Mouse (Mus musculus) ES-E14 (cell line): ENCODE measurements around the gene Tmem127. TPM values are rescaled to one million over a fixed set of nuclear protein-coding genes. Genes with fewer than 3 reads are reported as not detected.

Experiments
- DNase-seq: peaks from one replicate; pipeline ENCODE4 v3.0.0-alpha.2; 2013; ENCODE audit warnings: low read depth, low spot score
- H3K27ac ChIP-seq: 2 replicates; pipeline ENCODE4 v1.5.1; 2012; ENCODE audit warnings: low read depth, mild to moderate bottlenecking, low read length, moderate library complexity, mixed read lengths; ENCODE audit not compliant: poor library complexity, insufficient read depth, severe bottlenecking
- H3K36me3 ChIP-seq: 2 replicates; pipeline ENCODE4 v1.6.1; 2012; ENCODE audit warnings: mild to moderate bottlenecking, low read length, moderate library complexity, mixed read lengths; ENCODE audit not compliant: control insufficient read depth, poor library complexity, insufficient read depth, severe bottlenecking
- H3K4me1 ChIP-seq, 2 experiments: fragments of 150-350 bp in 1 of 2; sonication (generic) in 1 of 2; 2 replicates each; pipeline ENCODE4 v1.6.1; 2012; ENCODE audit warnings: low read length in 2 of 2, mild to moderate bottlenecking in 1 of 2, mixed read lengths in 1 of 2; ENCODE audit not compliant: control insufficient read depth in 2 of 2, insufficient read depth in 2 of 2, poor library complexity in 1 of 2
- H3K4me3 ChIP-seq, 2 experiments: fragments of 150-350 bp in 1 of 2; sonication (generic) in 1 of 2; 2 replicates each; pipeline ENCODE4 v1.5.1; 2012; ENCODE audit warnings: low read length in 2 of 2, low read depth in 1 of 2, mild to moderate bottlenecking in 1 of 2, mixed read lengths in 1 of 2; ENCODE audit not compliant: insufficient read depth in 1 of 2, poor library complexity in 1 of 2, severe bottlenecking in 1 of 2
- H3K9ac ChIP-seq: 2 replicates; pipeline ENCODE4 v1.6.1; 2012; ENCODE audit warnings: low read depth, mild to moderate bottlenecking, low read length, mixed read lengths; ENCODE audit not compliant: poor library complexity, insufficient read depth, severe bottlenecking
- H3K9me3 ChIP-seq: fragments of 150-350 bp; sonication (generic); 2 replicates; pipeline ENCODE4 v1.6.1; 2012; ENCODE audit warnings: low read depth, mild to moderate bottlenecking, low read length; ENCODE audit not compliant: control insufficient read depth, insufficient read depth
- CHD2 ChIP-seq: IDR thresholded peaks from 2 replicates; pipeline ENCODE4 v1.6.1; 2014; ENCODE audit warnings: mild to moderate bottlenecking, low read depth, low read length, inconsistent platforms
- HCFC1 ChIP-seq: IDR thresholded peaks from 2 replicates; pipeline ENCODE4 v1.6.1; 2012; ENCODE audit warnings: low read length, inconsistent platforms, borderline replicate concordance; ENCODE audit not compliant: insufficient read depth
- MAFK ChIP-seq: IDR thresholded peaks from 2 replicates; pipeline ENCODE4 v1.6.1; 2014; ENCODE audit warnings: mild to moderate bottlenecking, low read depth, low read length, inconsistent platforms; ENCODE audit not compliant: insufficient read depth
- ZC3H11A ChIP-seq: IDR thresholded peaks from 2 replicates; pipeline ENCODE4 v1.6.1; 2012; ENCODE audit warnings: low read depth, mild to moderate bottlenecking, inconsistent platforms, low read length, borderline replicate concordance
- ZNF384 ChIP-seq: IDR thresholded peaks from 2 replicates; pipeline ENCODE4 v1.6.1; 2012; ENCODE audit warnings: low read depth, low read length, inconsistent platforms
- in situ Hi-C, 2 experiments: fragments of 600-800 bp; cut with MboI; formaldehyde crosslinking; loops; one replicate each; pipeline ENCODE4 v1.15.1; 2025; ENCODE audit warnings: low sequenced_read_pairs in 2 of 2, inconsistent platforms in 1 of 2; ENCODE audit not compliant: unreplicated experiment in 2 of 2
- total RNA-seq: library from RNA; depleted of rRNA; stranded (reverse); fragments of 300-350 nt; gene quantifications from 2 replicates; pipeline ENCODE4 v1.2.3, GENCODE M21; 2012

The Tmem127 gene
- total RNA-seq, 1 experiment: 18.9 TPM

DNA sequence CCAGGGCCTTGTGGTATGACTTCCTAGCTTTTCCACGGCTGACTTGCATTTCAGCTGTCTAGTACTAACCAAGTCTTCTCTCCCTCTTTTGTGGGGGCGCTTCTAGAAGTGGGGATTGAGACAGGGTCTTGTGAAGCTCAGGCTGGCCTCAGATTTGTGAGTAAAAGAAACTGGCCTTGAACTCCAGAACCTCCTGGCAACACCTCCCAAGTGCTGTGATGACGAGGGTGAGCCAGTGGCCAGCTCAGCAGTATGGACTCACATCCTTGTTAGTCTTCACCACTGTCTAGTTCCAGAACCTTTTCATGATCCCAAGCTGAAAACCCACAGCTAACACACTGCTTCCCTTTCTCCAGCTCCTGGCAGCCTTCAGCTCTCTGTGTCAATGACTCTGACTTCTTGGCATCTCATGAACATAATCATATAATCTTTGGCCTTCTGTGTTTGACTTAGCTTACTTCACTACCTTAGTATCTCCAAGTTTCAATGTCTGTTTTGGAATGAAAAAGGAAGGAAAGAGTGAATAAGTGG is 7.0 kb downstream of the Tmem127 start:
- Histone ChIP-seq H3K36me3 (peaks cover 12% of the 10 kb centered on the region), H3K4me3 (no peak overlapping the region), H3K9me3 (no peaks in the 10 kb centered on the region), H3K9ac (no peak overlapping the region), H3K4me1 (peaks cover 0 to 4% of the 10 kb centered on the region in 2 experiments; a peak in 1 of 4 replicates), H3K27ac (no peak overlapping the region)
- no peak for TF ChIP-seq MAFK
- DNase-seq: no peak
- in situ Hi-C loops: no loop called here

DNA sequence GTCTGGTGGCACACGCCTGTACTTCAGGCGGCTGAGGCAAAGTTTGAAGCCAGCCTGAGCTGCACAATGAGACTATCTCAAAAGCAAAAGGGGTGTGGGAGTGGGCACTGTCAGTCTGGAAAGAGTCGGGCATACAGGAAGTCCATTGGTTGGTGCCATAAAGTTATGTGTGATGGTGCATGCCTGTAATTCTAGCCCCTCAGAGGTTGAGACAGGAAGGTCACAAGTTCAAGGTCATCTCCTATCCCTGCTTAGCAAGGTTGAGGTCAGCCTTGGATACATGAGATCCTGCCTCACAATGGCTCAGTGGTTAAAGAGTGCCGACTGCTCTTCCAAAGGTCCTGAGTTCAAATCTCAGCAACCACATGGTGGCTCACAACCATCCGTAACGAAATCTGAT is 7.6 kb downstream of the Tmem127 start:
- no peak overlapping the region for H3K9ac ChIP-seq
- DNase-seq: no peak
- in situ Hi-C loops: no loop called here
- H3K4me3 ChIP-seq: no peak overlapping the region
- no peaks in the 10 kb centered on the region for H3K9me3 ChIP-seq
- H3K27ac ChIP-seq: no peak overlapping the region
- peaks cover 12% of the 10 kb centered on the region for H3K36me3 ChIP-seq
- TF ChIP-seq ZNF384: no peak
- H3K4me1 ChIP-seq: peaks cover 0 to 4% of the 10 kb centered on the region in 2 experiments; a peak in 1 of 4 replicates

DNA sequence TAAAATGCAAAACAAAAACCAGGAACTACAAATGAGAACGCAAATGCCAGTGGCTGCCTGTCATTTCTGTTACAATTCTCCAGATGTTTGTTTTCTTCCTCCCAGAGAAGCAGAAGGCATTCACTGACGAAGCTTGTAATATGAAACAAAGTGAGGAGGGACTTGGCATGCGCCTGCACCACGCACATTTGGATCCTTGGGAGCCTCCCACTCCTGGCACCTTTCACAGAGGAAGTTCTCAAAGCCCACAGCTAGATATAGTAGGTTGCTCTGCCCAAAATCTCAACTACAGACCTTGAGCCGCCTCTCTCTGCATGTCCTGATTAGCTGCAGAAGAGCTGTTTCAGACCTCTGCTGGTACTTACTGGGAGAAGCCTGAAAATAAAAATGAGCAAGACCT is 11.6 kb downstream of the Tmem127 start:
- H3K36me3 ChIP-seq: peaks cover 12% of the 10 kb centered on the region
- no peaks in the 10 kb centered on the region for H3K9me3 ChIP-seq
- TF ChIP-seq ZC3H11A (no peak), HCFC1 (no peak), CHD2 (no peak), ZNF384 (no peak), MAFK (no peak)
- no peak overlapping the region for H3K9ac ChIP-seq
- H3K4me3 ChIP-seq: no peak overlapping the region
- H3K4me1 ChIP-seq: no peaks in the 10 kb centered on the region; a peak in 1 of 4 replicates
- no peak overlapping the region for H3K27ac ChIP-seq
- no peak for DNase-seq
- in situ Hi-C loops: no loop called here

DNA sequence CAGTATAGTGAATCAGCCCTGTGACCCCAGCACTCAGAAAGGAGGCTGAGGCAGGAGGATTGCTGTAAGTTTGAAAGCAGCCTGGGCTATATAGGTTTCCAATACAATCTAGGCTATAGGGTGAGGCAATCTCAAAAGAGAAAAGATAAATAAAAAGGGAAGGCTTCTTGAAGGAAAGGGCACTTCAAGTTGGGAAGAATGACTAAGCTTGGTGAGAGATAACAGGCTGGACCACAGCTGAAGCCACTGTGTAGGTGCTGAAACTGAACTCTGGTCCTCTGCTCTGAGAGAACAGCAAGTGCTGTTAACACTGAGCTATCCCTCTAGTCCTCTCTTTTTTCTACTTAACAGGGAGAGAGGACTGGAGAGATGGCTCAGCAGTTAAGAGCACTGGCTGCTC is 14.8 kb downstream of the Tmem127 start:
- Histone ChIP-seq H3K27ac (no peak overlapping the region), H3K4me3 (no peak overlapping the region), H3K36me3 (peaks cover 5% of the 10 kb centered on the region), H3K9me3 (no peaks in the 10 kb centered on the region), H3K4me1 (no peaks in the 10 kb centered on the region), H3K9ac (no peak overlapping the region)
- no peak for DNase-seq
- TF ChIP-seq MAFK: no peak
- TF ChIP-seq ZC3H11A: no peak
- TF ChIP-seq CHD2: no peak
- TF ChIP-seq ZNF384: no peak
- no peak for TF ChIP-seq HCFC1
- in situ Hi-C loops: no loop called here

DNA sequence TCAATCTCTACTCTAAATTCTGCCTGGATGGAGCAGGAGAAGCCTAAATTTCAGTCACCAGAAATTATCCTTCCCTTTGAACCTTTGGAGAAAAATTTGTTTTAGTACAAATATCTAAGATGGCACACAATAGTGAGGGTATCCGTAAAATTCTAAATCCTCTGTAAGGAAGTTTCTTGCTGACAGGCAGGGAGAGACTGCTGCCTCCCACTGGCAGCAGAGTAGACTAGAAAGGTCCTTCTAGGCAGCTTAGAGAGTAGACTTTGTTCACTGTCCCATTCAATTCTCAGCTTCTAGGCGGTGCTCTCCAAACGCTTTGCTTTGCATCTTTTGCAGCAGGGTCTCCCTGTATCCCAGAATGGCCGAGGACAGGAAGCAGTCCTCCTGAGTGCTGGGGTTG is 20.1 kb downstream of the Tmem127 start:
- TF ChIP-seq ZC3H11A (no peak), MAFK (no peak), ZNF384 (no peak), CHD2 (no peak), HCFC1 (no peak)
- H3K4me1 ChIP-seq: peaks cover 0 to 4% of the 10 kb centered on the region in 2 experiments; a peak in 2 of 4 replicates
- H3K27ac ChIP-seq: no peak overlapping the region
- no peak overlapping the region for H3K9ac ChIP-seq
- H3K36me3 ChIP-seq: 0 out of 2 replicates have a peak, but pooled peaks cover under 1% of the 10 kb centered on the region
- in situ Hi-C loops: no loop called here
- H3K9me3 ChIP-seq: no peaks in the 10 kb centered on the region
- no peak for DNase-seq
- no peak overlapping the region for H3K4me3 ChIP-seq
